Comparison of ENCODE assay signal across 28 mouse cellular contexts in genomic region chr6:120926880-120927279, GRCm38 (mm10). TPM values are rescaled to one million over a fixed set of nuclear protein-coding genes. Genes with fewer than 3 reads are reported as not detected.
A peak's percentile ranks its signal among the peaks of the same experiment; 100 is the strongest.
DNase-seq lines count a peak whose midpoint lies in the region; ATAC-seq and TF ChIP-seq lines count a peak whose summit lies in the region.
"Had no signal": no experiment of that assay in that cellular context is flagged by ENCODE, and none has a peak within 500 bp of the region (broad histone marks: within the 10 kb centered on the region; RNA-seq: fewer than 3 reads in every experiment).

No protein-coding gene starts in this region.

- WGBS in liver, postnatal 0 days (ENCODE audit: insufficient replicate concordance), result 52% methylated on average over 2 of the region's 2 CpGs

- H3K9me3 ChIP-seq in liver, postnatal 0 days (ENCODE audit: low read length), result no peaks in the 10 kb centered on the region
- H3K9me3 ChIP-seq in ES-E14 (ENCODE audit: control insufficient read depth, insufficient read depth, low read depth, low read length), result no peaks in the 10 kb centered on the region
- H3K9me3 ChIP-seq: embryonic facial prominence, embryonic 13.5 days; forebrain, embryonic 10.5 days; heart, embryonic 13.5 days; kidney, embryonic 15.5 days; midbrain, embryonic 12.5 days had no signal

- peak; percentile 54 for ATAC-seq in liver, postnatal 0 days
- 0 out of 2 replicates have a peak, but pooled peaks have one; percentile 27 for ATAC-seq in monocyte, adult 5-6 weeks (replicated peaks; ENCODE audit: insufficient number of reproducible peaks, low FRiP score, low TSS enrichment, poor library complexity, severe bottlenecking)
- ATAC-seq: activated CD4-positive, CD25-positive, alpha-beta regulatory T cell, adult 4 months; forebrain, embryonic 16.5 days; hindbrain, embryonic 16.5 days had no signal

- no peak for TF ChIP-seq CTCF in liver, postnatal 0 days (IDR thresholded peaks at IDR 0.05; ENCODE audit: low read depth)

- no peak overlapping the region for H3K4me3 ChIP-seq in liver, postnatal 0 days (ENCODE audit: low read depth, low read length)
- no peak overlapping the region for H3K4me3 ChIP-seq in ES-E14 (ENCODE audit: insufficient read depth in 1 of 2, low read depth in 1 of 2, low read length in 2 of 2, poor library complexity in 1 of 2, severe bottlenecking in 1 of 2)
- H3K4me3 ChIP-seq: embryonic facial prominence, embryonic 13.5 days; forebrain, embryonic 10.5 days; heart, embryonic 13.5 days; hindbrain, embryonic 10.5 days; kidney, embryonic 15.5 days; layer of hippocampus, adult 2 months; limb, embryonic 13.5 days; midbrain, embryonic 12.5 days had no signal

- in situ Hi-C loops in ES-E14 (cut with MboI; ENCODE audit: low sequenced_read_pairs in 2 of 2, unreplicated experiment in 2 of 2), result no loop called here

- no peak overlapping the region for H3K9ac ChIP-seq in liver, postnatal 0 days (replicated peaks)
- no peak overlapping the region for H3K9ac ChIP-seq in ES-E14 (ENCODE audit: insufficient read depth, low read depth, low read length, poor library complexity, severe bottlenecking)
- H3K9ac ChIP-seq: embryonic facial prominence, embryonic 13.5 days; heart, embryonic 13.5 days; kidney, embryonic 15.5 days; limb, embryonic 13.5 days; midbrain, embryonic 12.5 days had no signal

- no peak for DNase-seq in liver, postnatal 0 days
- no peak for DNase-seq in liver
- DNase-seq in ES-E14 (ENCODE audit: low read depth, low spot score), result no peak
- DNase-seq in layer of hippocampus, adult 8-10 months (ENCODE audit: low spot score in 2 of 2), result no peak
- no peak for DNase-seq in spleen, adult 12 weeks (ENCODE audit: low spot score)
- no peak for DNase-seq in heart, postnatal 4 days
- DNase-seq: adrenal gland, postnatal 10 days; cerebellum, adult 11 months; cerebellum, adult 9-10 months; gastrocnemius, postnatal 10 days; heart, postnatal 10 days; kidney, adult 18-20 months; kidney, postnatal 25 days; lung, postnatal 36 days; right cerebral cortex, postnatal 25 days; thymus, postnatal 4 days had no signal

- H3K27ac ChIP-seq in liver, postnatal 0 days (ENCODE audit: low read depth), result no peak overlapping the region
- no peak overlapping the region for H3K27ac ChIP-seq in ES-E14 (ENCODE audit: insufficient read depth, low read depth, low read length, poor library complexity, severe bottlenecking)
- H3K27ac ChIP-seq: embryonic facial prominence, embryonic 13.5 days; forebrain, embryonic 10.5 days; heart, embryonic 13.5 days; hindbrain, embryonic 10.5 days; kidney, embryonic 15.5 days; layer of hippocampus, adult 2 months; limb, embryonic 13.5 days; midbrain, embryonic 12.5 days had no signal

- H3K4me1 ChIP-seq in liver, postnatal 0 days (ENCODE audit: insufficient read depth), result peaks cover 5% of the 10 kb centered on the region
- peaks cover 0 to 2% of the 10 kb centered on the region in 2 experiments; a peak in 1 of 4 replicates for H3K4me1 ChIP-seq in ES-E14 (ENCODE audit: control insufficient read depth in 2 of 2, insufficient read depth in 2 of 2, low read length in 2 of 2, poor library complexity in 1 of 2)
- H3K4me1 ChIP-seq: embryonic facial prominence, embryonic 13.5 days; forebrain, embryonic 10.5 days; hindbrain, embryonic 10.5 days; midbrain, embryonic 12.5 days had no signal

- 0 out of 2 replicates have a peak, but pooled peaks cover 2% of the 10 kb centered on the region for H3K36me3 ChIP-seq in liver, postnatal 0 days (replicated peaks; ENCODE audit: insufficient read depth, low read length)
- no peaks in the 10 kb centered on the region for H3K36me3 ChIP-seq in ES-E14 (ENCODE audit: control insufficient read depth, insufficient read depth, low read length, poor library complexity, severe bottlenecking)

- no peaks in the 10 kb centered on the region for H3K27me3 ChIP-seq in liver, postnatal 0 days (ENCODE audit: insufficient read depth, low read length)
- H3K27me3 ChIP-seq: embryonic facial prominence, embryonic 13.5 days; heart, embryonic 13.5 days; kidney, embryonic 15.5 days; limb, embryonic 13.5 days; midbrain, embryonic 12.5 days had no signal

- H3K4me2 ChIP-seq in liver, postnatal 0 days (ENCODE audit: low read depth, low read length), result no peak overlapping the region
- H3K4me2 ChIP-seq: embryonic facial prominence, embryonic 13.5 days; heart, embryonic 13.5 days; kidney, embryonic 15.5 days; limb, embryonic 13.5 days; midbrain, embryonic 12.5 days had no signal

- TF ChIP-seq EP300 in liver, postnatal 0 days (IDR thresholded peaks at IDR 0.05; ENCODE audit: low read depth), result no peak

TF ChIP-seq in ES-E14, 5 proteins besides CTCF, POLR2A, EP300 and RAD21:
- TF ChIP-seq ZC3H11A (IDR thresholded peaks at IDR 0.05; ENCODE audit: borderline replicate concordance, low read depth, low read length), result no peak
- peak; percentile 56; the same call in 1 of the 2 replicates for TF ChIP-seq MAFK (IDR thresholded peaks at IDR 0.05; ENCODE audit: insufficient read depth, low read depth, low read length)

RNA-seq across cellular contexts. Expression of gene Bid, which starts 10.2 kb away (rescaled TPM):
- 24.6 and 24.7 TPM in 2 replicates for polyA plus RNA-seq in liver, postnatal 0 days (2015; fragmentation: Nextera tagmentation; extraction: Ambion mirVana)
- total RNA-seq in ES-E14 (2012; rRNA removed), result 20.0 and 27.0 TPM in 2 replicates
- 19.8 to 42.0 TPM (median 21.4 TPM) in 3 replicates for total RNA-seq in monocyte, adult 5-6 weeks (2017)
- 10 to 100 TPM; 10.9 to 16.3 (median 14.8) TPM for total RNA-seq in layer of hippocampus, adult 8-10 months (2022)
- total RNA-seq in heart, postnatal 4 days (2021), result 1 to 10 TPM; 2.7 to 3.7 TPM
